Mouse (Mus musculus) urinary bladder, adult 18-20 months (tissue): ENCODE results near the gene G0s2.
"Not testable (repeated sequence)": the region's sequence is repeated elsewhere in the genome, so short reads cannot be mapped to it uniquely, and the experiment has no call there.

Experiments
- DNase-seq, 2 experiments: peaks; one replicate each; pipeline ENCODE4 v3.0.0; 2022; ENCODE audit warnings: low spot score in 2 of 2, mixed read lengths in 2 of 2

The G0s2 gene

GRCm38 (mm10) chr1:193289076-193289475, 16.1 kb upstream of the G0s2 start:
- no peak for DNase-seq

- DNase-seq = no peak
These were observed 14.6 kb upstream of the G0s2 start for GRCm38 (mm10) chr1:193287578-193287977.

- not testable (repeated sequence) for DNase-seq
These were observed 12.8 kb upstream of the G0s2 start for GRCm38 (mm10) chr1:193285766-193286325.

- DNase-seq = no peak
These were observed 11.3 kb upstream of the G0s2 start for GRCm38 (mm10) chr1:193284228-193284779.

DNA sequence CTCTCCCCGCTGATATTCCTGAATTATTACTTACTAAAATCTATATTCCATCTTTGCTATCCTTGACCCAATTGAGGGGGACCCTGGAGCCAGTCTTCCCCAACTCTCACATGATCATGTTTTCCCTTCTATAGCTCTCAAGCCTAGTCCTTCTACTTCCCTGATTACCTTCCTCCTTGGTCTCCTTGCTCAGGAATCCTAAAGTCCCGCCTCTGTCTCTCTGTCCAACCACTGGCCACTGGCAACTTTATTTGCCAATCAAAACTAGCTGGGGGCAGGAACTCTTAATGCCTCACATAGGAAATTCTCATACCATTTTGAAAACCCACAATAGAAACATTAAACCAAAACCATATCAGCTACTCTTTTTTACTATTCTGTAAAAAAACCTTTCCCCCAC, 8.3 kb upstream of the G0s2 start:
- no peak for DNase-seq

DNA sequence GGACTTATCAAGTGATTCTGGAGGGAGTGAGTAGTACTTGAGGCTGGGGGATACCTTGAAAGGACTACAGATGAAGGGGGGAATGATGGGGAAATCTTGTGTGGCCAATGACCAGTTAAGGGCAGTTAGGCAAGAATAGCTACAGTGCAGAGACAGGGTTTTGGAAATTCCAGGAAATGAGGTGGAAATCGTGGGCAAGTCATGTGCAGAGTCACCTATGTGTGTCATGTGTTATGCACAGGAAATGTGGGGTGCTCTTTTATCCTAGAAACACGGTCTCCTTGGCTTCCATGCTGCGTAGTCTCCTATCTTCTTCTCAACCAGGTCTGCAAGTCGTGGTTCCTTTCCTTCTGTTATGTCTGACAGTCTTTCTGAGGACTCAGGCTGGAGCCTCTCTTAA, 6.5 kb upstream of the G0s2 start:
- DNase-seq = no peak

- DNase-seq = no peak
These were observed 5.5 kb upstream of the G0s2 start for GRCm38 (mm10) chr1:193278414-193279045.

DNA sequence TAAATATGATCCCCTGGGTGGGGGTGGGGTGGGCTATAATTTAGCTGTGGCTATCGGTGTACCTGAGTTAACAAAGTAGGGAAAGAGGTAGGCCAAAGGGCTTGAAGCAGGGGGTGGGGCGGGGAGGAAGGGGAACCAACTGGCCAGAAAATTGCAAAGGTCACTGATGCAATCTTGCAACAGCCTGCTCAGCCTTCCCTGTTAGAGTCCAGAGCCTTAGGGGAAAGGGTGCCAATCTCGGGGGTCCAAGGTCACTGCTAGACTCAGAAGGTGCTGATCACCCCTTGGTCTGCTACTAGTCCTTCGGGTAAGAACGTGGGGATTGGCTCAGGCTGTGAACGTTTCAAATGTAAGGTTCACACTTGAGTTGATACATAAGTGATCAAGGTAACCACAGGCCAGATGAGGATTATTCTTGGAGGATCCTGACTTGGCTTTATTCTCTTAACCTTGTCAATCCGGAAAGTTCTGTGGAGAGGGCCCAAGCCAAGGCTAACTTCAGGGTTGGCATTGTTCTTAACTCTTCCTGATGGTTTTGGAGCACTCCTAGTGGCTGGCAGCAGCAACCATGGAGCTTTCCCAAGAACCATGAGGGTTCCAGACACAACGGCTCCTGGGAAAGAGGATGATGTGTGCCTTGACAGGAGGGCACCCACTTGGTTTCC, 1.5 kb upstream of the G0s2 start:
- no peak for DNase-seq

DNA sequence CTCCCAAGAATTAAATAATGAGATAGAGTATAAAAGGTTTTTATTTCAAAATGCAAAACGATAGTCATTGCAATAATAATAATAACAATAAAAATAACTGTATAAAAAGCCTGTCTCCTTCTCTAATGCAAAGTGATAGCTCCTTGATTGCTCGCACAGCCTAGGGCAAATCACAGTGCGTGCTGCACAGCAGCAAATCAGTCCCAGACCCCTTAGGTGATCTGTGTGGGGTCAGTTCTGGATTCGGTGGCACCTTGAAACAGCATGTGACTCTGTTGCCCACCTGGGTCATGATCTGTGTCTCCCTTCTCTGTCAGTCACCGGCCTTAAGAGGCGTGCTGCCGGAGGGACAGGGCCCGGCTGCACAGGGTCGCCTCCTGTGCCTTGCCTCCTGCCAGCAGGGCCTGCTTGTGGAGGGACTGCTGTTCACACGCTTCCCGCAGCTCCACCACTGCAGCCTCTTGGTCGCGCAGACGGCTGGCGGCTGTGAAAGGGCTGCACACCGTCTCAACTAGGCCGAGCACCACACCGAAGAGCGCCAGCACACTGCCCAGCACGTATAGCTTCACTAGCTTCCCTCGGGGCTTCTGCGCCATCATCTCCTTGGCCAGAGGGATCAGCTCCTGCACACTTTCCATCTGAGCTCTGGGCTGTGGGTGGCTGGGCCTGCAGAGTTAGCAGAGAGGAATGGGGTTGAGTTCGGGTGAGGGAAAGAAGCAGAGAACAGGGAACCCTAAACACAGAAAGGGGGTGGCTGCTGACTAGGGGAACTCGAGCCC, 691 bp downstream of the G0s2 start:
- peak in 1 of 2 experiments; percentile 37 for DNase-seq

GRCm38 (mm10) chr1:193270965-193271763, 1.9 kb downstream of the G0s2 start:
- DNase-seq = no peak

DNA sequence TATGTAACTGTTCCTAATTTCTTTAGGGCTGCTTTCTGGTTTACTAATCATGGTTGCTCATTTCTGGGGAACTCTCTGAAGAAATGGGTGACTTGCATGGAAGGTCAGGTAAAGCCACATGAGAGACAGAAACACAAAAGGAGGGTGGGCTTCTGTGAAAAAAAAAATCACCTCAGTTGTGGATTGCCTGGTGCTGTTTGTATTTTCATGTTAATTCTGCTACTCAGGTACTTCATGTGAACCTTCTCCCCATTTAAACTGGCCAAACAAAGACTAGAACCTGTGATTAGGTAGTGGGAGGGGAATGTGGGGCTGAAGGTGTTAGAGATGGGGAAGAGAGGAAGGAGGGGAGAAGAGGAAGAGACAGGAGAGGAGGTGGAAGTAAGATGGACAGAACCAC, 7.3 kb downstream of the G0s2 start:
- DNase-seq = no peak

GRCm38 (mm10) chr1:193263955-193264598, 8.9 kb downstream of the G0s2 start, which contains the start of gene Hsd11b1:
Gene Hsd11b1, minus strand, starts transcription at chr1:193264075.
- DNase-seq = no peak

DNA sequence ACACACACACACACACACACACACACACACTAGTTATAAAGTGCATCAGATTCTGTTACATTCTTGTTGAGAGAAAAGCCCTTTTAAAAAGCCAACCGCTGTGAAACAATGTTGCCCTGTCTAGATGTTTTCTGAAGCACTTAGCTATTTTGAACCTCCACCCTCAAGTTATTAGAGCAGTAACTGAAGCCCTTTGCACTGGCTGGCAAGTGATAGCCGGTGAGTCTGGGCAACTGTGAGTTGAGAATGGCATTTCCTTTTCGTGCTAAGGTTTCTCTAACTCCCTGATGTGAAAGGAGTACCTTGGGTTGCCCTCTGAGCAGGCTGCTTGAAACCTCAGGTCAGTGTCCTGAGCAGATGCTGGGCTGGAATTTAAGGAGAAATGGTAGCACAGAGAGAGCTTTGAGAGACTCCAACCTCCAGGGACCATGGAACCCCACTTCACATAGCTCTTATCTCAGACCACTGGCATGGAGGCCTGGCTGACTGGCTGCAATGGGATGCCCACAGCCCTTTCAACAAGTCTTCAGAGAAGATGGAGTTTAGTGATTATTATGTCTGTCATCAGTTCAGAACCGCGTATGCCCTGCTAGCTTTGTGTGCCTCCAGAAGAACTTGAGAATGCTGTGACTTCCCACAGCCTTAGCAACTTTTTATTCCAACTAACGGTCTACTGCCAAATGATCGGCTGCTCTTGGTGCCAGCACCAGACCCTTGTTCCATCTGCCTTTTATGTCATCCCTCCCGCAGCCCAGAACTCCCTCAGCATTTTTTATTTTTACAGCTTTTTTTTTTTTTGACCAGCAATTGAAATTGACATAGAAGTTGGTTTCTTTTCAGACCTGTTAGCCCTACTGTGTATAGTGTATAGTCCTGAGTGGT, 9.8 kb downstream of the G0s2 start:
- no peak for DNase-seq

DNA sequence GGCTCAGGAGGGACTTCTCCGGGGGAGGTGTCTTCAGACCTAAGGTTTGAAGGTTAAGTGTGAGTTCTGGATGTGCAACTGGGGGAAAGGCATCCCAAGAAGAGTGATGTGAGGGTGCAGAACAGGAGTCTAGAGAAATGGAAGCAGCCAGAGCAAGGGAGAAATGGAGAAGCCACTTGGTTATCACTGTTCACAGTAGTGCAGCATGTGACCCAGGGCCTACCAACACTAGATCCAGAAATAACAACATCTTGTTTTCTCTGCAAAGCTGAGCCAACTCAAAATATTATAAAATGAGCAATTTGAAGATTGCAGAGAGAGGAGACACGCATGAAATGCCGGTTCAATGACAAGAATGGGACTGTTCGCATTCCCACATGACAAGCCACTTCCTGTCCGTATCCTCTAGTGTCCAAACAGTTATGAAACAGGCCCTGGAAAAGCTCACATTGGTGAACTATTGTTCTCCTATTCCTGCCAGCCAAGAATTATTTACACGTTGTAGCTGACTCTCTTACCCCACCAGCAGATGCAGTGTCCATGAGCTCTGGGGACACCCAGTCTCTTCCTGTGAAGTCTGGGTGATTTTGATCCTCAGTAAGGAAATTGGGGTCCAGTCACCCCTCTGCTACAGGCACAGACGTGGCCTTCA, 11.0 kb downstream of the G0s2 start:
- DNase-seq = no peak

DNA sequence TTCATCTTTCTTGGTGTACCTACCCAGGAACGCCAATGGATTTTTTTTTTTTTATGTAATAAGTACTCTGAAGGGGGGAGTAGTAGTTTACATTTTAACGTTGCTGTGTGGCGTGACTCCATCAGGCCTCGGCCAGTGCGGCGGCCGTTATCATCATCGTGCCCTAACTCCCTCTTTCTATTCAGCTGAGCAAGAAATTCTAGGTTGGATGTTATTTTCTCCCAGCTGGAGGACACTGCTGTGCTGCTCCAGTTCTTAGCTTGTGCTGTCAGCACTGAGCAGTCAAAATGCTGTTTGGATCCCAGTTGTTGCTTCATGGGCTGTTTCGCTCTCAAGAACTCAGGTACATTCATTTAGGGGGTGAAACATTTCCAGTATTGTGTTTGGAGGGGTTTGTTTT, 13.5 kb downstream of the G0s2 start:
- DNase-seq = no peak

DNA sequence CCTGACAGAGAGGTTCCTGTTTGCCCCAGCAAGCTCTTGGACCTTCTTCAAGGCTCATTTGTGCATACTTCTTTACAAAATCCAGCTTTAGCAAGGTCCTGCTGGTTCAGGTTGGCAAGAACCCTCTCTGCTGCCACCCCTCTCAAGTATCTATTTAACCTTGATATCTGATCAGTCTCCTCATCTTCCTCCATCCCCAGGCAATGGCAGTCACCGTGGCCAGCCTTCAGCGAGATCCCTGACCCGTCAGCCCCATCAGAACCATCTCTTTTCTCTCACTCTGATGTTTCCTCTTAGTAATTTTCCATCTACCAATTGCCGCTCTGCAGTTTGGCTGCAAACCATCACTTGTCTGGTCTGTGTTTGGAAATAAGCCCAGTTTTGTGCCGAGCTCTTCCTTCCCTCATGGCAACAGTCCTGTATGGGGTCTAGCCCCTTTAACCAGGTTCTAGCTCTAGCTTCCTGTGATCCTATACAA, 16.4 kb downstream of the G0s2 start:
- no peak for DNase-seq

- DNase-seq = no peak
These were observed 16.8 kb downstream of the G0s2 start for GRCm38 (mm10) chr1:193256289-193256577.

DNA sequence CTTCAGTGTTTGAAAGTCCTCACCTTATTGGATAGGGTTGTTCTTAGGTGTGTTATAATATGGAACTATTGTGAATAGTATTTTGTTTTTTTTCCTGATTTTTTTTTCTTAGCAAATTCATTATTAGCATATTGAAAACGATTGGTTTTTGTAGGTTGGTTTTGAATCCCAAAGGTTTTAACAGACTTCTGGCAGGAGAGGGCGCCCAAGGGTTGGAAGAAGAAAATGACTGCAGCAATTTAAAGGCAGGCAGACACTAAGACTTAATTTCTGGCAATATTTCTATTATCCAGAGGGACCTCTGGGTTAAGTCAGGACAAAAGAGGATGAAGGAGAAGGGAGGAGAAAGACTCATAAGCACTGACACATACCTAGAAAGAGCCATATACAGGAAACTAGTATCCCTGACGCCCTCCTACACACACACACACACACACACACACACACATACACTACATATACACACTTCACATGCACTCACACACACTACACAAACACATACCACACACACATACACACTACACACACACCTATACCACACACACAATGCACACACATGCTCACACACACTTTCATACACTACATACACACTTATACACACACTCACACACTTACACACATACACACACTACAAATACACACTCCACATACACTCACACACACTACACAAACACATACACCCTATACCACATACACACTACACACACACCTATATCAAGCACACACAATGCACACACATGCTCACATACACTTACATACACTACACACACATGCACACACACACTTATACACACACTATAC, 17.3 kb downstream of the G0s2 start:
- DNase-seq = peak; percentile 52 to 57

GRCm38 (mm10) chr1:193255032-193255431, 18.0 kb downstream of the G0s2 start:
- no peak for DNase-seq
